Mouse (Mus musculus) layer of hippocampus, adult 8-10 months (tissue): ENCODE results near the gene Col3a1. TPM values are rescaled to one million over a fixed set of nuclear protein-coding genes. Genes with fewer than 3 reads are reported as not detected.

ENCODE experiments used
- DNase-seq, 2 experiments: peaks; one replicate each; pipeline ENCODE4 v3.0.0; 2022; ENCODE audit warnings: low spot score in 2 of 2
- microRNA-seq, 2 experiments: library from miRNA; unstranded; fragments of <30 nt; microRNA quantifications; one replicate each; pipeline ENCODE4 v1.2.0; 2022
- total RNA-seq, 4 experiments: library from RNA; stranded (reverse); gene quantifications; 2 replicates each; pipeline ENCODE4 v1.2.4; 2022

The Col3a1 gene
- total RNA-seq, 4 experiments from 2014 or later: 3.5 to 4.2 (median 3.8) TPM

DNA sequence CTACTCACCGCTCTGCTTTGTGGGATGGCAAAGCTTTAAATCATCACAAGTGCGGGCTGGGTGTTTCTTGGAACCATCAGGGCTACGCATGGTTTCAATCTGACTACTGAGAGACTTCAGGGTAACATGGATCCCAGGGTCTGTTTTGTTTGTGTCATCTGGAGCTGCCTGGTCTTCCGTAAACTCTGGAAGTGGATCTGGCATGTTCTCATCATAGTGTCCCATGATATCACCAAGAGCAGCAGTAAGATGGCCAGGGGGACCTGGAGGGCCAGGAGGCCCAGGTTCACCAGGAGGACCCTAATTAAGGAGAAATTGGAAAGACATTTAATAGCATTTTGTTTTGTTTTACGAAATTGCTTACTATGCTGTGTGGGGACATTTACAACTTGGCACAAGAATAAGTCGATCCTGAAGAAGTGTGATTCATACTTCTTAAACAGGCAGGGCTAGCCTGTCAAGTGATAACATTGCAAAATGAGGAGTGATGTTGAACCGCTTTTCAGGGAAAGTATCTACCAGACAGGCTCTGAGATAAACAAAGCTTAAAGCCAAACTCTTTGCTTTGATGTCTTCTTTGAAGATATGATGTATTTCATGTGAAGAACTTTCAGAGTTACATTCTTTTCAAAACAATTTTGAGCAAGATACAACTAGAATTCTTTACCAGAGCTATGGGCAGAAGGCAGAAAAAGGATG lies 68.8 kb downstream of the Col3a1 start:
- no peak for DNase-seq

GRCm38 (mm10) chr1:45381866-45382265 lies 70.5 kb downstream of the Col3a1 start:
- no peak for DNase-seq

Small RNA genes within 50 kb of the gene (microRNA-seq; reads per million reads assigned to microRNA genes)
- 0 reads per million in 2 experiments for gene Gm47302

Other genes with a start within 250 kb of the Col3a1 start
- gene Col5a2, start 191.7 kb downstream of the Col3a1 start, total RNA-seq: 1 to 10 TPM; 6.6 to 8.8 (median 7.7) TPM